Mouse (Mus musculus) liver, embryonic 16.5 days (tissue): Measurements from ENCODE around the gene Gm5134. TPM values are rescaled to one million over a fixed set of nuclear protein-coding genes. Genes with fewer than 3 reads are reported as not detected.

ENCODE experiments used
- ATAC-seq: fragments of 200-750 bp; cut with Nextera tagmentation; 2 replicates; pipeline ENCODE4 v1.8.0; 2017; ENCODE audit warnings: low read depth, mild to moderate bottlenecking, moderate number of reproducible peaks, moderate library complexity
- H3K27ac ChIP-seq: fragments of 300-500 bp; sonication (generic); 2 replicates; pipeline ENCODE4 v1.5.1; 2014; ENCODE audit warnings: mild to moderate bottlenecking, low read length
- H3K27me3 ChIP-seq: fragments of 300-500 bp; sonication (generic); 2 replicates; pipeline ENCODE4 v1.6.1; 2014; ENCODE audit warnings: low read depth, low read length, mixed read lengths; ENCODE audit not compliant: control insufficient read depth, insufficient read depth
- H3K36me3 ChIP-seq: fragments of 300-500 bp; sonication (generic); 2 replicates; pipeline ENCODE4 v1.6.1; 2014; ENCODE audit warnings: mild to moderate bottlenecking; ENCODE audit not compliant: control insufficient read depth, insufficient read depth
- H3K4me1 ChIP-seq: fragments of 300-500 bp; sonication (generic); 2 replicates; pipeline ENCODE4 v1.6.1; 2014; ENCODE audit warnings: low read depth, low read length, mixed read lengths; ENCODE audit not compliant: control insufficient read depth
- H3K4me2 ChIP-seq: fragments of 300-500 bp; sonication (generic); 2 replicates; pipeline ENCODE4 v1.6.1; 2014; ENCODE audit warnings: low read depth, low read length, mixed read lengths
- H3K4me3 ChIP-seq: fragments of 300-500 bp; sonication (generic); 2 replicates; pipeline ENCODE4 v1.5.1; 2014; ENCODE audit warnings: low read depth, mild to moderate bottlenecking, low read length
- H3K9ac ChIP-seq: fragments of 300-500 bp; sonication (generic); 2 replicates; pipeline ENCODE4 v1.6.1; 2014; ENCODE audit warnings: low read depth, low read length
- H3K9me3 ChIP-seq: fragments of 300-500 bp; sonication (generic); replicated peaks from 2 replicates; pipeline ENCODE4 v1.6.1; 2016; ENCODE audit warnings: low read length; ENCODE audit not compliant: control insufficient read depth
- WGBS: fragments of 180-500 bp; shearing (Covaris S2); extraction: QIAGEN DNeasy Blood & Tissue Kit; methylation state at CpG from one replicate; pipeline ENCODE4 v1.1.7; 2014; ENCODE audit not compliant: insufficient replicate concordance; 5-methylcytosine and 5-hydroxymethylcytosine counted together
- microRNA-seq: library from miRNA; unstranded; fragments of <30 nt; microRNA quantifications from one replicate; pipeline ENCODE4, GENCODE M21; 2016
- polyA plus RNA-seq: library from polyadenylated mRNA; unstranded; fragments of >200 nt; fragmentation: Nextera tagmentation; extraction: Ambion mirVana; gene quantifications from 2 replicates; pipeline ENCODE4 v1.2.1, GENCODE M21; 2015

Gene Gm5134
- polyA plus RNA-seq, 1 experiment from 2014 or later, result 0.06 TPM

DNA sequence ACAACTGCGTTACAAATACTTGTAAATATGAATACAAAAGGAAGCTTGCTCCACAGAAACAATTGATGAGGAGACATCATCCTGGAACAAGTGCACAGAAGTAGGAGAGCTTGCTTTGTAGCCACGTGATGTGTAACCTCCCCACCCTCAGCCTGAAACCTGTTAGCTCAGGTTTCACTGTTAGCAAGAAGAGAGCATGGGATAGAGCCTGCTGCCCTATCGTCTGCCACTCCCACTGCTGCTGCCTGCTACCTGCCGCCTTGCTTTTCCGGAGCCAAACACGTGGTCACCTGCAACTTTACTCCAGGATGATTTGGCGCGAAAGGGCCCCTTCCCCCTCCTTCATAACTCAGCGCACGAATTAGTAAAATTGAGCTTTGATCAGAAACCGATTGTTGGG lies 97.5 kb downstream of the Gm5134 start:
- 71% methylated on average over 11 of the region's 11 CpGs for WGBS
- Histone ChIP-seq H3K9ac (no peak overlapping the region), H3K27ac (no peak overlapping the region), H3K4me1 (no peaks in the 10 kb centered on the region), H3K4me3 (no peak overlapping the region), H3K4me2 (no peak overlapping the region), H3K36me3 (no peaks in the 10 kb centered on the region), H3K9me3 (no peaks in the 10 kb centered on the region), H3K27me3 (no peaks in the 10 kb centered on the region)
- no peak for ATAC-seq

Small RNA genes within 50 kb of the gene (microRNA-seq; reads per million reads assigned to microRNA genes)
- not detected for gene Mir6409

Other genes with a start within 250 kb of the Gm5134 start
- 11.6 and 13.6 TPM in 2 replicates for gene Cabin1, start 190.2 kb upstream of the Gm5134 start, polyA plus RNA-seq
- gene Ddt, start 181.1 kb upstream of the Gm5134 start, polyA plus RNA-seq, result 222 and 239 TPM in 2 replicates
- gene Gm20441, start 173.6 kb upstream of the Gm5134 start, polyA plus RNA-seq, result 0.18 TPM in 1 of 2 replicates, not detected in the other
- gene Gstt3, start 173.1 kb upstream of the Gm5134 start, polyA plus RNA-seq, result 14.1 and 16.3 TPM in 2 replicates
- gene Gstt1, start 155.9 kb upstream of the Gm5134 start, polyA plus RNA-seq, result 181 and 217 TPM in 2 replicates
- not detected in 2 replicates for gene Gstt4, start 132.0 kb upstream of the Gm5134 start, polyA plus RNA-seq
- gene Gstt2, start 117.1 kb upstream of the Gm5134 start, polyA plus RNA-seq, result 54.3 and 56.7 TPM in 2 replicates
- gene Mif, start 94.3 kb upstream of the Gm5134 start, polyA plus RNA-seq, result 906 and 964 TPM in 2 replicates
- 0.50 and 0.85 TPM in 2 replicates for gene Derl3, start 61.1 kb upstream of the Gm5134 start, polyA plus RNA-seq
- 55.9 and 56.8 TPM in 2 replicates for gene Smarcb1, start 32.9 kb upstream of the Gm5134 start, polyA plus RNA-seq
- gene Chchd10, start 21.4 kb upstream of the Gm5134 start, polyA plus RNA-seq, result 125 and 137 TPM in 2 replicates
- gene Mmp11, start 18.0 kb upstream of the Gm5134 start, polyA plus RNA-seq, result 2.1 and 2.7 TPM in 2 replicates
- gene Gm867, start 13.8 kb upstream of the Gm5134 start, polyA plus RNA-seq, result 24.3 and 26.4 TPM in 2 replicates
- gene Vpreb3, start 11.5 kb upstream of the Gm5134 start, polyA plus RNA-seq, result 15.0 and 17.5 TPM in 2 replicates
- 11.3 TPM in 2 replicates for gene Zfp280b, start 78.1 kb downstream of the Gm5134 start, polyA plus RNA-seq
- gene Slc5a4b, start 156.4 kb downstream of the Gm5134 start, polyA plus RNA-seq, result 0.11 and 0.18 TPM in 2 replicates
- not detected in 2 replicates for gene Slc5a4a, start 192.9 kb downstream of the Gm5134 start, polyA plus RNA-seq